Mouse (Mus musculus) urinary bladder, postnatal 36 days (tissue): ENCODE data around the gene Cfap70.
A peak's percentile ranks its signal among the peaks of the same experiment; 100 is the strongest.

Experiments used
- DNase-seq, 2 experiments: peaks; one replicate each; pipeline ENCODE4 v3.0.0; 2022; ENCODE audit warnings: low spot score in 2 of 2, mixed read lengths in 1 of 2

Gene Cfap70

GRCm38 (mm10) chr14:20423046-20423445, 29.0 kb downstream of the Cfap70 start:
- no peak for DNase-seq

GRCm38 (mm10) chr14:20422257-20422656, 29.8 kb downstream of the Cfap70 start:
- no peak for DNase-seq

GRCm38 (mm10) chr14:20400071-20400470, 52.0 kb downstream of the Cfap70 start:
- peak in 1 of 2 experiments; percentile 26 for DNase-seq

GRCm38 (mm10) chr14:20398864-20399263, 53.2 kb downstream of the Cfap70 start:
- DNase-seq, result no peak

GRCm38 (mm10) chr14:20397220-20397619, 54.8 kb downstream of the Cfap70 start:
- no peak for DNase-seq

GRCm38 (mm10) chr14:20393205-20393913, 58.7 kb downstream of the Cfap70 start, which contains the start of gene Mrps16:
Gene Mrps16, minus strand, starts transcription at chr14:20393634.
- DNase-seq, result peak; percentile 90 to 94

- no peak for DNase-seq
Measured at GRCm38 (mm10) chr14:20392326-20392725, 59.7 kb downstream of the Cfap70 start.

GRCm38 (mm10) chr14:20389446-20390079, 62.5 kb downstream of the Cfap70 start:
- DNase-seq, result no peak

- DNase-seq, result peak; percentile 94 to 96
Measured at GRCm38 (mm10) chr14:20388441-20389129, 63.4 kb downstream of the Cfap70 start, which contains the start of gene Dnajc9. Gene Dnajc9, minus strand, starts transcription at chr14:20388910.

GRCm38 (mm10) chr14:20379753-20380430, 72.1 kb downstream of the Cfap70 start:
- no peak for DNase-seq

- no peak for DNase-seq
Measured at GRCm38 (mm10) chr14:20379087-20379640, 72.9 kb downstream of the Cfap70 start.

- DNase-seq, result peak in 1 of 2 experiments; percentile 31
Measured at GRCm38 (mm10) chr14:20378313-20379061, 73.5 kb downstream of the Cfap70 start.

- DNase-seq, result no peak
Measured at GRCm38 (mm10) chr14:20377112-20377521, 74.9 kb downstream of the Cfap70 start.

- no peak for DNase-seq
Measured at GRCm38 (mm10) chr14:20371854-20372253, 80.2 kb downstream of the Cfap70 start.

- DNase-seq, result no peak
Measured at GRCm38 (mm10) chr14:20370798-20371197, 81.2 kb downstream of the Cfap70 start.

GRCm38 (mm10) chr14:20368271-20368670, 83.8 kb downstream of the Cfap70 start:
- no peak for DNase-seq

GRCm38 (mm10) chr14:20363230-20363629, 88.8 kb downstream of the Cfap70 start:
- no peak for DNase-seq

GRCm38 (mm10) chr14:20347991-20348541, 104.0 kb downstream of the Cfap70 start, which contains the start of the genes Ecd and Fam149b:
Gene Ecd, minus strand, starts transcription at chr14:20348121.
Gene Fam149b, plus strand, starts transcription at chr14:20348162.
- peak; percentile 90 to 92 for DNase-seq

GRCm38 (mm10) chr14:20347441-20347990, 104.5 kb downstream of the Cfap70 start:
- DNase-seq, result no peak

- DNase-seq, result no peak
Measured at GRCm38 (mm10) chr14:20345885-20346284, 106.1 kb downstream of the Cfap70 start.
